Comparison of ENCODE assay signal across 8 mouse cellular contexts in the genomic region with DNA sequence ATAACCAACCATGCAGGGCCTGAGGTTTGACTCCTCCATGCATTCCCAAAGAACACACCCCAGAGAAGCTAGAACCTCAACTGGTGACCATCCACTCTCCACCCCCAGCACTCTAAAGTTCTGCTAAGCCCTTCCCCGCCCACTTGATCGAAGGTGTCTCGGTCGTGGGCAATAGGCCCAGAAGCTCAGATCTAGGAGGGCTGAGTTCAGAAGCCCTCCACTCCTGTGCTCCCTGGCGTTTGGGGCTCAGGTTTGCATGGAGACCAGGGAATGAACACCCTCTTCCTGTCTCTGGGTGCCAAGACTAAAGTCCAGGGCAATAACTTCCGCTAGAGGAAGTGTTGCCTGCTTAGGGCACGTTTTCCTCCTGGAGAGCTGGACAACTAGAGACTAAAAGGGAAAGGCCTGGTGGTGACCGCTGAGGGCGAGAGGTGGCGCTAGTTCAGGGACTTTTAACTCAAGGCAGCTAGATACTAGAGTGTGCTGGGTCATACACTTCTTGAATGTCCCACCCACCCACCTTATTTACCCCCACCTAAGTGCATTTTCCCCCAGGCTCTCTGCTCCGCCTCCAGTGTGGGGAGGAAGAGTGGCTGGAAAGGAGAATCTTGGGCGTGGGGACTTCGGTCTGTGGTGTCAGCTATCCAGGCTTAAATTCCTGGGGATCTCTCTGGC. TPM values are rescaled to one million over a fixed set of nuclear protein-coding genes. Genes with fewer than 3 reads are reported as not detected.
DNase-seq lines count a peak whose midpoint lies in the region; ATAC-seq and TF ChIP-seq lines count a peak whose summit lies in the region.

No protein-coding gene starts in this region.

- H3K27ac ChIP-seq in testis, adult 2 months (ENCODE audit: control insufficient read depth, insufficient read depth, low read depth, low read length) = no peak overlapping the region
- H3K27ac ChIP-seq in embryonic facial prominence, embryonic 13.5 days = no peak overlapping the region
- H3K27ac ChIP-seq in intestine, embryonic 16.5 days (ENCODE audit: low read length) = no peak overlapping the region
- H3K27ac ChIP-seq in midbrain, embryonic 14.5 days (replicated peaks; ENCODE audit: low read depth, low read length) = 0 out of 2 replicates have a peak overlapping the region, but pooled peaks have one; percentile 22

- no peak for TF ChIP-seq POLR2A in testis, adult 2 months (IDR thresholded peaks at IDR 0.05; ENCODE audit: control insufficient read depth, low read depth, low read length)

- ATAC-seq in embryonic facial prominence, embryonic 13.5 days (ENCODE audit: insufficient number of reproducible peaks, insufficient read depth, low FRiP score, low TSS enrichment, low read depth) = peak; percentile 49; the same call in 1 of the 2 replicates
- ATAC-seq in intestine, embryonic 16.5 days = peak; percentile 76
- peak; percentile 22; the same call in 1 of the 2 replicates for ATAC-seq in midbrain, embryonic 14.5 days (ENCODE audit: low FRiP score, low TSS enrichment)
- ATAC-seq in erythroid progenitor cell, adult 5-6 weeks (replicated peaks; ENCODE audit: low FRiP score, poor library complexity, severe bottlenecking) = no peak

- no peak overlapping the region for H3K4me3 ChIP-seq in testis, adult 2 months (ENCODE audit: control insufficient read depth, low read depth, low read length)
- peak overlapping the region; percentile 18; the same call in 1 of the 2 replicates for H3K4me3 ChIP-seq in embryonic facial prominence, embryonic 13.5 days
- peak overlapping the region; percentile 26 for H3K4me3 ChIP-seq in intestine, embryonic 16.5 days (ENCODE audit: low read length)
- no peak overlapping the region for H3K4me3 ChIP-seq in midbrain, embryonic 14.5 days (replicated peaks; ENCODE audit: low read depth, low read length)

- 5% methylated on average over 13 of the region's 13 CpGs for WGBS in embryonic facial prominence, embryonic 13.5 days
- 6% methylated on average over 13 of the region's 13 CpGs for WGBS in intestine, embryonic 16.5 days
- 2% methylated on average over 13 of the region's 13 CpGs for whole genome bisulfite sequencing in midbrain, embryonic 14.5 days

- peak overlapping the region; percentile 21; the same call in 1 of the 2 replicates for H3K4me2 ChIP-seq in embryonic facial prominence, embryonic 13.5 days
- H3K4me2 ChIP-seq in intestine, embryonic 16.5 days (ENCODE audit: low read depth, low read length) = 0 out of 2 replicates have a peak overlapping the region, but pooled peaks have one; percentile 25
- peak overlapping the region; percentile 35 for H3K4me2 ChIP-seq in midbrain, embryonic 14.5 days (ENCODE audit: low read length)

- peaks cover 7% of the 10 kb centered on the region for H3K4me1 ChIP-seq in testis, adult 2 months (ENCODE audit: control insufficient read depth, insufficient read depth, low read length)
- H3K4me1 ChIP-seq in embryonic facial prominence, embryonic 13.5 days = peaks cover 18% of the 10 kb centered on the region
- peaks cover 5% of the 10 kb centered on the region; the same call in 1 of the 2 replicates for H3K4me1 ChIP-seq in intestine, embryonic 16.5 days (ENCODE audit: control insufficient read depth, insufficient read depth, low read length)
- 0 out of 2 replicates have a peak, but pooled peaks cover 5% of the 10 kb centered on the region for H3K4me1 ChIP-seq in midbrain, embryonic 14.5 days (ENCODE audit: control insufficient read depth, insufficient read depth, low read length)

- no peaks in the 10 kb centered on the region for H3K9me3 ChIP-seq in embryonic facial prominence, embryonic 13.5 days
- H3K9me3 ChIP-seq in intestine, embryonic 16.5 days (ENCODE audit: control insufficient read depth, low read length) = no peaks in the 10 kb centered on the region
- H3K9me3 ChIP-seq in midbrain, embryonic 14.5 days (ENCODE audit: control insufficient read depth, low read length) = no peaks in the 10 kb centered on the region

- peaks cover 13% of the 10 kb centered on the region for H3K27me3 ChIP-seq in testis, adult 2 months (ENCODE audit: control insufficient read depth, insufficient read depth, low read length)
- peaks cover 98% of the 10 kb centered on the region for H3K27me3 ChIP-seq in embryonic facial prominence, embryonic 13.5 days
- H3K27me3 ChIP-seq in intestine, embryonic 16.5 days (replicated peaks; ENCODE audit: control insufficient read depth, insufficient read depth, low read length) = peaks cover 81% of the 10 kb centered on the region
- H3K27me3 ChIP-seq in midbrain, embryonic 14.5 days (ENCODE audit: control insufficient read depth, insufficient read depth, low read length) = peaks cover 91% of the 10 kb centered on the region

- no peaks in the 10 kb centered on the region for H3K36me3 ChIP-seq in testis, adult 2 months (ENCODE audit: control insufficient read depth, insufficient read depth, low read length)
- H3K36me3 ChIP-seq in embryonic facial prominence, embryonic 13.5 days = no peaks in the 10 kb centered on the region
- no peaks in the 10 kb centered on the region for H3K36me3 ChIP-seq in intestine, embryonic 16.5 days (ENCODE audit: control insufficient read depth, insufficient read depth, low read length)
- no peaks in the 10 kb centered on the region for H3K36me3 ChIP-seq in midbrain, embryonic 14.5 days (ENCODE audit: control insufficient read depth, insufficient read depth, low read length)

- H3K9ac ChIP-seq in embryonic facial prominence, embryonic 13.5 days = no peak overlapping the region
- no peak overlapping the region for H3K9ac ChIP-seq in intestine, embryonic 16.5 days (ENCODE audit: low read depth, low read length)
- H3K9ac ChIP-seq in midbrain, embryonic 14.5 days (replicated peaks; ENCODE audit: low read length) = no peak overlapping the region

- DNase-seq in testis, postnatal 14 days (ENCODE audit: low spot score) = no peak
- DNase-seq in midbrain, embryonic 14.5 days = peak; percentile 53
- no peak for DNase-seq in adrenal gland, adult 18-20 months (ENCODE audit: low spot score in 2 of 2)
- DNase-seq in urinary bladder, postnatal 4 days (ENCODE audit: low spot score in 2 of 2) = no peak

- TF ChIP-seq CTCF in testis, adult 2 months (IDR thresholded peaks at IDR 0.05; ENCODE audit: control insufficient read depth, insufficient read depth, insufficient replicate concordance, low read depth, low read length) = peak; percentile 8; the same call in 1 of the 2 replicates

RNA-seq across cellular contexts. Expression of gene Pax6, which starts 18.8 kb away (rescaled TPM):
- polyA plus RNA-seq in testis, adult 2 months (2012; rRNA removed) = 0.32 and 0.35 TPM in 2 replicates
- 1.6 and 3.2 TPM in 2 replicates for polyA plus RNA-seq in embryonic facial prominence, embryonic 13.5 days (2015; fragmentation: Nextera tagmentation; extraction: Ambion mirVana)
- polyA plus RNA-seq in intestine, embryonic 16.5 days (2015; fragmentation: Nextera tagmentation; extraction: Ambion mirVana) = 1.2 and 1.8 TPM in 2 replicates
- 20.7 and 22.9 TPM in 2 replicates for polyA plus RNA-seq in midbrain, embryonic 14.5 days (2014; fragmentation: Nextera tagmentation; extraction: Ambion mirVana)
- total RNA-seq in adrenal gland, adult 18-20 months (2021) = not detected
- total RNA-seq in erythroid progenitor cell, adult 5-6 weeks (2015; ENCODE audit: low replicate concordance) = not detected in 2 replicates
- total RNA-seq in erythroid progenitor cell, adult 5-6 weeks (2017; ENCODE audit: low replicate concordance) = not detected in 2 replicates

Comparison
In these comparisons a context has a peak if more than half of its experiments do, and no peak if none do; other contexts are left out.
1. H3K4me3 ChIP-seq: peak in embryonic facial prominence, embryonic 13.5 days (single experiment) and intestine, embryonic 16.5 days (single experiment); none in testis, adult 2 months (single experiment) and midbrain, embryonic 14.5 days (single experiment).
2. Peak in every context shown above with its lines, with median percentiles within 50 percentile points of each other: H3K4me2 ChIP-seq.